Mouse (Mus musculus) c-Kit-positive CD71-negative TER-119-negative erythroid progenitor cells, embryonic 14.5 days (primary cell): ENCODE data around the gene Gnptab.
"Not testable (repeated sequence)": the region's sequence is repeated elsewhere in the genome, so short reads cannot be mapped to it uniquely, and the experiment has no call there.

Experiments
- DNase-seq: peaks from one replicate; pipeline ENCODE4 v3.0.0-alpha.2; 2013; ENCODE audit warnings: low read depth

Gnptab gene

DNA sequence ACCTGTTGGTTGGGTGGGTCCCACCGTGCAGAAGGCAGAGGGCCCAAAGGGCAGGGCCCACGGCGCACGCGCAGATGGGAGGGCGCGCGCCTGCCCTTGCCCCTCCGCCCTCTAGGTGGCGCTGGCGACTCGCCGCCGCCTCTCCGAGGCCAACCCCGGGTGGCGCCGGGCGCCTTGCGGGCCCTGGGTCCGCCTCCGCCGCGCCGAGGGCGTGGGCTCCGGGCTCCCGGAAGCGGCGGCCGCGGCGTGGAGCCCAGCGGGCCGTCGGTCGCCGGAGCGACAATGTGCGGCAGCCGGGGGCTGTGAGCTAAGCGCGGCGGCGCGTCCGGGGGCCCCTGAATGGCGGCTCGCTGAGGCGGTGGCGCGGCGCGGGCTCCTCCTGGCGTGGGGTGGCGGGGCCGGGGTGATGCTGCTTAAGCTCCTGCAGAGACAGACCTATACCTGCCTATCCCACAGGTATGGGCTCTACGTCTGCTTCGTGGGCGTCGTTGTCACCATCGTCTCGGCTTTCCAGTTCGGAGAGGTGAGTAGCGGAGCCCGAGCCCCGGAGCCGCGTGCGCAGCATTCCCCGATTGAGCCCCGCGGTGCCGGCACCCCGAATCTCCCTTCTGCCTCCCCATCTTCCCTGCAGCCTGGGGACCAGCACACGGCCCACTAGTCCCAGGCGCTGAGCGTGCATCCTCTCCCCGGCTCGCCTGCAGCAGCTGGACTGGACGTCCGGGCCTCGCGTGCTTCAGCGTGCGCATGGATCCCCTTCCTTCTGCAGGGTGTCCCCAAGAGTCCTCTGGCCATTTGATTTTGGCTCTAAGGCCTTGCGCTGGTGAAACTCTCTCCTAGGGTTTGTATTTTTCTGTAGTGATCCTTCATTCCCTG, at the start of gene Gnptab, which contains the start of gene Dram1:
Gene Gnptab (plus strand): TSS at position 120 of the 873 bp plus-strand sequence.
Gene Dram1 (minus strand): TSS at position 68 of the 873 bp plus-strand sequence.
- DNase-seq, result peak; percentile 69

DNA sequence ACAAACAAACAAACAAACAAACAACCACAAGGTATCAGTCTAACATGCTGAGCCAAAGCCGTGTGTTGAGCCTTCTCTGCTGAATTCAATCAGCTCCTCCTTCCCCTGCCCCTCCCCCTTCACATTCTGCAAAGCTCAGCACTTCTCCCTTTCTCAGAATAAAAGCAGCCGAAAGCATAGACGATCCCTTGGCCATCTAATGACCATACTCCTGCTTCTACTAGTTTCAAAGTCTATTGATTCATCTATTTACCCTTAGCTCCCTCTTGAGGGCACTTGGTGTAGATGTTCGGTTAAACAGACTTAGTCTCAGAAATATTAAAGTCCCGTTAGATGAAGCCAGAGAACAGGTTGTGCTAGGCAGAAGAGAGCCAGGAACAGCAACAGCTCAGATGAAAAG, 48.2 kb upstream of the Gnptab start:
- no peak for DNase-seq

DNA sequence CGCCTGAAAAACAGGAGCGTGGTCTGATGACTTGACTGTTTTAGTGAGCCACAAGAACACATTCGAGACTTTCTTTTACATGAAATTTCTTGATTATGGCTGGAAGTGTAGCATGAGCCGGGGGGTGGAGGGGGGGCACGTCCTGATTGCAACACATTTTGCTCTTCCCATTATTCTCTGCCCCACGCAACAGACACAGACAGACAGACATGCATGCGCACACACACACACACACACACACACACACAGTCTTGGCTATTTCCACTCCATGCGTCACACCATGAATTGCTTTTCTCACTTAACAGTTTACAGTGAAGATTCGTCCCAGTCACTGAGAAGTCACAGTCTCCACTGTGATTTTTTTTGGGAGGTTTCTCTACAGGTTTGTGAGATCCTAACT, 38.3 kb upstream of the Gnptab start:
- no peak for DNase-seq

DNA sequence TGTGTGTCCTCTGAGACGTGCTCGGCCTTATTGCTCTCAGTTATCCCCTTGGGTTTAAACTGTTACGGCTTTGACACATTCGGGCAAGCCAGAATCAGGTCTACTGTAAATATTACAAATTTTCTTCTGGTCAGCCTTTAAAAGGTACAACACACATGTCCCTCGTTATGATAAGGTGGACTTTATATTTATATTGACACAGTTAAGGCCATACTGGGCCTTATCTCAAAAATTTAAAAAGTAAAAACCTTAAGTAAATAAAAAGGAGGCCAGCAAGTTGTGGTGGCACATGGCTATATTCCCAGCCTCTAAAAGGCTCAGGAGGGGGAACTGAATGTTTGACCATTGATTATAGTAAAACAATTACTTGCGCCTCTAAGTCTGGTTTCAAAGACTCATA, 37.6 kb upstream of the Gnptab start:
- no peak for DNase-seq

DNA sequence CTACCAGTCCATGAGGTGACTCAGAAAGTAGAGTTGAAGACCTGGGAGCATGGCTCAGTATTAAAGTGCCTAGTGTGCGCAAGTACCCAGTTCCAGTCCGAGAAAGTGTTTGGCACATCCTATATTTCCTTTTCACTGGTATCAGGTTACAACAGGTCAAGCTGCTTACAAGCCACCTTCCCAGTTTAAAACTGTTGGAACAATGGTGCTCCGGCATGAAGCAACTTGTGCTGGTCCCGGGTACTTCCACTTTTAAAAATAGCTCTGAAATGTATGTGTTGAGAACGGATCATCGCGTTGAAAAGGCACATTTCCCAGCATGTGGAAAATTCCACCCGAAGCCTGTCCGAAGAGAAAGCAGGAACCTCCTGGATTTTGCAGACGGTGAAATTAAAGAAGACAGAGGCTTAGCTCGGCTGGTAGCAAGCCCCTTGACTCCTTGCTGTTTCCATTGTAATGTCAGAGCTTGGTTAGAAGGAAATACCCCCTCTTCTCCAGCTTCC, 33.0 kb upstream of the Gnptab start:
- DNase-seq, result no peak

DNA sequence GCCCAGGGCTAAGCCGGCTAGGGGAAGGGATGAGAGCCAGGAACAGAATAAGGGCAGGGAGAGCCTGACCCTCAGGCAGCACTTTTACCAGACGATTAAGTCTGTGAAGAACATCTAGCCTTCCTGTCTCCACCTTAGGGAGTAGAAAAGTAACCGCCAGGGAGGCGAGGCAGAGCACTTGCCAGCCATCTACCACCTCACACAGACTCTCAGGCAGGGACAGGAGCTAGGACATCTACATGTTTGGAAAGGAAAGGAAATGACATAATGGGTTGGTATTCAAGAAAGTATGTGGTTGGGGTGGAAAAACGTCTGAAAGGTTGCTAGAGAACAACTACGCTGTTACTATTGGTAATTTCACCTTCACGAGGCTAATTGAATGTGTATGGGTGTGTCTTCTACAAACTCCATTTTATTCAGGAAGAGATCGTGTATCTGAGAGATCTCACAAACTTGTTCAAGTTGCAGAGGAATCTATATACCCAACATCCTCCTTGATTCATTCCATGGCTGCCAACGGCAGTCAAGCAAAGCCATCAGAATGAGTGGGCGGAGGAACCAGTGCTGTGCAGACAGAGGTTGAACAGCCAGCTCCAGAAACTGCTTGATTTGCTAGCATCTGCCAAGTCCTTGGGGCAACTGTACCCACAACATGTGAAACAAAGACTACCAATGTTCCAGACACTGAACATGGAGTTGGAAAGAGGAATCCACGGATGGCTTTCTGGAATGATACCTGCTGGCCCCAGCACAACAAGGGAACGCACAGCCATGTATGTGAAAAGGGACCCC, 32.3 kb upstream of the Gnptab start:
- no peak for DNase-seq

DNA sequence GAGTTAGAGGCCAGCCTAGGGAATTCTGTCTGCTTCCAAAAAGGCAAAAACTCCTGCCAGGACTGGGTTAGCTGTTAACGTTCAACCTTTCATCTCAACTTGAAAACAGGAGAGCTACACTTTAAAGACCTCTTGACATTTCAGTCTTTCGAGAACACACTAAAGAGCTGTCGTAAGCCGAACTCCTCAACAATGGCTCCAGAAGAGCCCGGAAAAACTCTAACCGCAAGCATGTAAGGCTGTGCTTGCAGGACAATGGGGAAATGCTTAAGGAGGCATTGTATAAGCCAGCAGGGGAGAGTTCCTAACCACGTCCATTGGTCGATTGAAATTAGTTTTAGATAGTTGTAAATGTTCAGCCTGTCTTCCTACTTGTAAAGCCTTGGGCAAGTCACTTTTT, 29.1 kb upstream of the Gnptab start:
- no peak for DNase-seq

DNA sequence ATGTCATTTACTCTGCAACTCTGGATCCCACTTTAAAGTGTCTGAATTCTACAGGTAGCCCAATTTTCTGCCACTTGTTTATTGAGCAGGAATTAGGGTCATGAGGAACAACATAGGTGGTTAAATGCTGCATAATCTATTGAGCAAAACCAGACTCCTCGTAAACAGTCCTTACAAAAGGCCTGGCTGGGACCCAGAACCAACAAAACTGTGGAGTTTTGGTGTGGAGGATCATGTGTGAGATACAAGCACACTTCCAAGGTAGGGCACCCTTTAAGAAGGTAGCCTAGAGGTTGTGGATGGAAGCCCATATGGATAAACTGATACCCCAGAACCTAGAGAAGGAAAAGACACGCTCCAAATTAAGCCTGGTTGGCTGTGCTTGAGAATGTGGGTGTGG, 28.2 kb upstream of the Gnptab start:
- DNase-seq, result no peak

DNA sequence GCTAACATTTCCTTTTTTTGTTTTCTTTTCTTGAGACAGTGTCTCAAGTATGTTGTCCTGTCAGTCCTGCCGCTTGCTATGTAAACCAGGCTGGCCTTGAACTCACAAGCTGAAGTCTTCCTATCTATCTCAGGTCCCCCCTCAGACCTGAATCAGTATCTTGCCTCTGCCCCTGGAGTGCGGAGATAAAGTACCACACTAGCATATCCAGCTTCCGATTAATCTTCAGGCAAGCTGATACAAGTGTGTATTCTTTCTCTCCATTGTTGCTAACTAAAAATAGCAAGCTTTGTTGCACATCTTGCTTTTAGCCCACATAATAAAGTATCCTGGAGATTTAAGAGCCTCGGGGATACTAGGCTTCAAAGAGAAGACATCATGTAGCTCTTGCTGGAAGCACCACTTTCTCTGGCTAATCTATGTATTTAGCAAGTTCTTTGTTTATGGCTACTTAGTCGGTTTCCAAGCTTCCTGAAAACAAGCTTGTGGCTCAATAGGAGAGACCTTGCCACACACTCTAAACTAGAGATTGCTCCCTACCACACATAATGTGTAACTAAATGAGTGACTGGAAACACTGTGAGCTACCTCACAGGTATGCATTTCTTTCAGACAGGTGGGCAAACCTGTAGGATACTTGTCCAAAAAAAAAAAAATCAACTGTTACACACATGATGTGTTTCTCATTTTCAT, 27.4 kb upstream of the Gnptab start:
- no peak for DNase-seq

DNA sequence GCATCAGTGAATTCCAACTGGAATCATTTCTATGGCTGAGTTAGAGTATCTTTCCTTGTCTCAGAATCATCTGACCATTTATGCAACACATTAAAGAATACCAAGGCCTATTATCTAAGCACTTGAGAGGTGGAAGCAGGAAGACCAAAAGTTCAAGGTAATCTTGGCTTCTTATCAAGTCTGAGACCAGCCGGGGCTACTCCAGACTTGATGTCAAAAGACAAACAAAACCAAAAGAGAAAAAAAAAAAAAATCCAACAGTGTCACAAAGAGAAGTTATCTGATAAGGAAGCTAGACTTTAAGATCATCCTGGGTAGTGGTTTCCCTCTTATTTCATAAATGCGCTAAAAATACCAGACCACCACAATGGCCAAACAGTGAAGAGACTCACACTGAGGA, 26.4 kb upstream of the Gnptab start:
- DNase-seq, result no peak

DNA sequence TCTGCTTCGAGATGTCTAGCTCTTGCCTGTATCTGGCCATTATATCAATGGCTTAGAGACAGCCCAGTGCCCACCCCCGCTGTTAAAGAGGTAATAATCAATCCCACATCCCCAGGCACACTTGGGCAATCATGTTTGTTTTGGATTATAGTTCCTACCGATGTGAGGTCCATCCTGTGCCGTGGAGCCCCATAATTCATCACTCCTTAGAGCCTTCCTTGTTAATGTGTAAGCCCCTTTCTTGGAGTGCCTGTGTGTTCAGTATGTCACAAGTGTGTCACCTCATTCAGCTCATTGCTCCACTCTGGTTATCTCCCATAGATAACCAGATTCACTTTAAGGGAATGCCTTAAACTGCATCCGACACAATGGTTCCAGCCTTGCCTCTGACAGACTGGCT, 24.3 kb upstream of the Gnptab start:
- DNase-seq, result no peak

DNA sequence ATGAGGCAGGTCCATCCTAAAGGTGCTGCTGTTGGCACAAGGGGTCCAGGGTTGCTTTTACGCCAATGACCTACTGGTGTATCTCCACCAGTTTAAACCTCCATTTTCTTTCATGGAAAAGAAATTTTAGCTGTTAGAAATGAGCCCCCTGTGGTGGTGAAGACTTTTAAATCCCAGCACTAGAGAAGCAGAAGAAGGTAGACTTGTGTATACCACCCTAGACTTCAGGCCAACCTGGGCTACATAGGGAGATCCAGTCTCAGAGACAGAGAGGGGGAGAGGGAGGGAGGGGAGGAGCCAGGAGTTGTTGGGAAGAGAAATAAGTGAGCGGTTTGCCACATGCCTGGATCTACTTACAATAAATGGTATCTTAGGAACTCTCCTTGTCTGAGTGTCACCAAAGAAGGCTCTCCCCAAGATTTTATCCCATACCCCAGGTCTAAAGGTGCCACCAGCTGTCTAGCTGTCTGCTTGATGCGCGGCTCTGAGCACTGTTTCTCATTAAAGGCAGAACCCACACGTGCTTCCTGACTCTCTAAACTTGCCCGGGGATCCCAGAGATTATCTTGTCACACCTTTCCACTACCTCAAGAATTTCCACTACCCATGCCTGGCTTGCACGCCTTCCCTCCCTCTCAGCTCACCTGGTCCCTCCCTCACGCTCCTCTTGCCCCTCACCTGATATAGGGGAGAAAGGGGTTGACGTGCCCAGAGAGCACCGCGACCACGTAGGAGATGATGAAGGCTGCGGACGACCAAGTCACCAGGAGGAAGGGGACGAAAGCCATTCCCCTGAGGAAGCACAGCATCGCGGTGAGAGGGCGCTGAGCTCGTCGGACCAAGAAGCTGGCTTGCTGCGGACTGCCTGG, 22.6 kb upstream of the Gnptab start:
- no peak for DNase-seq

DNA sequence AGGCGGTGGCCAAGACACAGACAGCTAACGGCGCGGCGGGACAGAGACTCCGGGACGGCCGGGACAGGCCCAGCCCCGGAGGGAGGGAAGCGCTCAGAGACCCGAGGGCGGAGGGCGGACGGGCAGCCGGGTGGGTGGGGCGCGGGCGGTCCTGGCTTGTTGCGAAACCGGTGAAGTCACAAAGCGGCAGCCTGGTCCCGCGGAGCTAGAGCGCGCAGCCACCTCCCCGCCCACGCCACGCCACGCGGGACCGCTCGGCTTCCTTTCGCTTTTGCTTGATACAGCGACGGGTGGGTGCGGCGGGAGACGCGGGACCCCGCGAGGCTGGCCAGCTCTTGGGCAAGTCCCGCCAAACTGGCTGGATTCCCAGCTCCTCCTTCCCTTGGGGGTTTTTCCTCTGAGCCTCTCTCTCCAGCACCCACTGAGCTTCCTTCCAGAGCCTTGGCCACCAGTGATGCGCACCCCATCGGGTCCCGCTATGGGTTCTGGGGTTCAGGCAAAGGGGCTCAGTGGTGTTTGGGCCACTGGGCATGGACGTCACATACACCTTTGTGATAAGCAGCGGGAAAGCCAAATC, 21.9 kb upstream of the Gnptab start:
- peak; percentile 47 for DNase-seq

DNA sequence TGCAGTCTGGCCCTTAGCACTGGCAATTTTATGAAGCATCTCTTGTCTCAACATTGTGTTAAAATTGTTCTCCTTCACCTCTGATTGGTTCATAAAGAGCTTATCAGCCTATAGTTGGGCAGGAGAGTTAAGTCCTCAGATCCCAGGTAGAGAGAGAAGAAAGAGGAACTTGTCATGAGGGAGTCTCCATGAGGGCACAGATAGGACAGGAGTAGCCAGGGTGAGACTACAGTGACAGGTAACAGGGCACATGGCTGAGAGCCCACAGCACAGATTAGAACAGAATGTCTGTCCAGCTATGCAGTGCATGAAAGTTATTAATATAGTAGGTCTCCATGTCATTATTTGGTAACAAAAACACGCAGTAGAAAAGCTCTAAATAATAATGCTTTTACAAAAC, 16.7 kb upstream of the Gnptab start:
- no peak for DNase-seq

DNA sequence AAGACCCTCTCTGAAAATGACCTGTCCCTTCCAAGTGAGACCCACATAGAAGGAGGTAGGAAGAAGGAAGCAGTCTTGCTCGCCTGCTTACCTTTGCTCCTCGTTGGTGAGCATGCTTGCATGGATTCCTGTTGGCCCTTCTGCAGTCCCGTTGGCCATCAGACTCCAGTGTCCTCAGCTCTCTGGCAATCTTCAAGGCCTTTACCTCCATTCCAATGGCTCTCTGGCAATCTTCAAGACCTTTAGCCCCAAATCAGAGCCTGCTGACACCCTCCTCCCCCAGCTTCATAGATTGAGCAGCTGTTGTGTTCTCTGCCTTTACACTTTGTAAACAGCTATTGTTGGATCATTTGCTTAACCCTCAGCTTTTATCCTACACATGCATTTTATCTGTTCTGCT, 14.7 kb upstream of the Gnptab start:
- DNase-seq, result no peak

DNA sequence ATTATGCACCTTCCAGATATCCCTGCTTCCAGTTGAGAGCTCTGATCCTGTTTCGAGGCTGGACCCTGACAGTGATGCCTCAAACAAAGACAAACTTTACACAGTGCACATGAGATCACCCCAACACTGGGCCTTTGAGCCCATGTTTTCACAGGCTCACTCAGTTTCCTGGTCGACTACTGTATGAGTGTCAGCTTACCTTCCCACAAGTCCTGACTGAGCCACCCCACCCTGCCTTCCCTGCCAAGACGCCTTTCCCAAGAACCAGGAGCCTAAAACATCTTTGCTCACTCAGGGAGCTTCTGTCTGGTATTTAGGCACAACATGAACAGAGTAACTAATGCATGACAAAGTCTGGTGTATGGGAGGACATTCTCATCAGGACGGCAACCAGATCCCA, 9.7 kb upstream of the Gnptab start:
- no peak for DNase-seq

DNA sequence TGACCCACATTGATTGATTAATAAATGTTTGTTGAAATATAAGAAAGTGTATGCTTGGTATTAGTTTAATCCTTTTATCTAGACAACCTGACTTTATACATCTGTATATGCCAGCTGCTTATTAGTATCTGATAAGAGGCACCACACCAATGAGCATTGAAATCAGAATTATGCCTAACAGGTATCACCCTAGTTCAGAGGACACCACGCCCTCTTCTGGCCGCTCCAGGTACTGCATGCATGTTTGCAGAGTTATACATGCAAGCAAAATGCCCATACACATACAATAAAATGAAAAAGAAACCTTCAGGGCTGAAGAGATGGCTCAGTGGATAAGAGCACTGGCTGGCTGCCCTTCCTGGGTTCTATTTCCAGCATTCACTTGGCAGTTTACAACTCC, 7.1 kb upstream of the Gnptab start:
- no peak for DNase-seq

DNA sequence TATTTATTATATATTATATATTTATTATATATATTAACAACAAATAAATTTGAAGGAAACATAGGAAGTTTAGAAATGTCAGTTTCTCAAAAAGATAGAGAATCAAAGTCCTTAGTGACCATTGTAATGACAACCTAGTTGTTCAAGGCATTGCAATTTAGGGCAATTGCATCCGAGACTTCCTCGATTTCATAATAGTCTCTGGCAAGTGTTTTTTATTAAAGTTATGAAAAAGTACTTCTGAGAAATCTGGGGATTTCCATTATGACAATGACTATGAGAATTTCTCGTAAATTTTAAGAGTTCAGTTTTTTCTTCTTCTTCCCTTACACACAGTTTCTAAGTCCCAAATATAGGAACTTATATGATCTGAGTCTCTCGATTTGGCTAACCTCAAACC, 6.5 kb upstream of the Gnptab start:
- no peak for DNase-seq

DNA sequence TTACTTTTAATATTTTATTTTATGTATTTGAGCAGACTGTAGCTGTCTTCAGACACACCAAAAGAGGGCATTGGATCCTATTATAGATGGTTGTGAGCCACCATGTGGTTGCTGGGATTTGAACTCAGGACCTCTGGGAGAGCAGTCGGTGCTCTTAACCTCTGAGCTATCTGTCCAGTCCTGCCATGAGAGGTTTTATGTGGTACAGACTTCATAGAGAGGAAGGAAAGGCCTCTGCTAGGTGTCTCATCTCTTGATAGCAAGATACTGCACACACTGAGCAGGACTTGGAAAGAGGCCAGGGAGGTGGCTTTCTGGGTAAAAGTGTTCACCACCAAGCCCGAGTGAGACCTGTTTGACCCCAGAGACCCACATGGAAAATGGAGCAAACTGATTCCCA, 6.0 kb upstream of the Gnptab start:
- DNase-seq, result not testable (repeated sequence)

DNA sequence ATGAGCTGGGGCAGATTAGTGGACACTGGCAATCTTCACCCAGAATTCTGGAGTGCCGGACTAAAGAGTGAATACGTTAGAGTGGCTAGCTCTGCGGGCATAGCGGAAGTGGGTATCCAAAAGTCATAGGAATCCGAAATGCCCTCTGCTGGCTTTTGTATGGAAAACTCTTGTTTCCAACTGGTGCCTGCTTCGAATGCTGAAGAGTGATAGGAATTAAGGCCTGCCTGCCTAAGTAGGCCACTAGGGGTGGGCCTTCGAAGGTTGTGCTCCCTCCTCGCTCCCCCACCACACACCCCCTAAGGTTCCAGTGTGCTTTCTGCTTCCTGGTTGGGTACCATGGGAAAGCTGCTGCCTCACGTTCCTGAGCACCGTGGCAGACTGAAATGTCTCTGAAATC, 3.9 kb upstream of the Gnptab start:
- DNase-seq, result no peak

DNA sequence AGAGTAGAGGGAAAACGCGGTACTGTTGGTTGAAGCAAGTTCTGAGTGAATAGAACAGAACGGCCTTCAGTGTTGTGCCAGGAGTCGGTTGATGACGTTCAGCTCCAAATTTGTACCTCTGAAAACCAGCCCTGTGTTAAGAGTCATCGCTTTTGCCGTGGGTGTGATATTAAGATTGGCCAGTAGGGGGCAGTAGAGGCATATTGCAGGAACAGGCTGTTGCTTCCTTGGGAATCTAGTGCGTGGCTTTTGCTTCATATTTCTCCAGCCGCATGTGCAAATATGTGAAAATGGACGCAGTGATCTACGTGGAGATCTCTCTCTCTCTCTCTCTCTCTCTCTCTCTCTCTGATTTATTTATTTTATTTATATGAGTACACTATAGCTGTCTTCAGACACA, 2.2 kb upstream of the Gnptab start:
- peak; percentile 88 for DNase-seq
